Mouse (Mus musculus) left cerebral cortex, postnatal 14 days (tissue): ENCODE measurements at regions not wholly inside any gene's neighbourhood (a gene's known extent, or its start where the extent isn't known, plus 50 kb on each side); places are given as distances from the start of the nearest gene placed in this dataset.

Experiments used
- DNase-seq, 2 experiments: peaks; one replicate each; pipeline ENCODE4 v3.0.0; 2021 to 2022; ENCODE audit warnings: low spot score in 2 of 2, mixed read lengths in 1 of 2
- intact Hi-C: fragments of 180-260 bp; cut with DNase I; formaldehyde crosslinking; loops from one replicate; pipeline ENCODE4 v1.15.1; 2025

DNA sequence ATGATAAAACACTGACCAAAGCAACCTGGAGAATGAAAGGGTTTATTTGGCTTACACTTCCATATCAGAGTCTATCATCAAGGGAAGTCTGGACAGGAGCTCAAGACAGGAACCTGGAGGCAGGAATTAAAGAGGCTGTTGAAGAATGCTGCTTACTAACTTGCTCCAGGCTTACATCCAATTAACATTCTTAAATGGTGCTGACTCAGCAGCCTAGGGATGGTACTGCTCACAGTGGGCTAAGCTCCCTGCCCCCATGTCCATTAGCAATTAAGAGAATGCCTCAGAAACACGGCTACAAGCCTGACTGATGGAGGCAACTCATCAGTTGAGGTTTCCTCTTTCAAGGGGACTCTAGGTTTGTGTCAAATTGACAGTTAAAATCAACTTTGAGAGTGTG, 153.3 kb upstream of the Jun start:
- no peak for DNase-seq
- intact Hi-C loops, result no loop called here

DNA sequence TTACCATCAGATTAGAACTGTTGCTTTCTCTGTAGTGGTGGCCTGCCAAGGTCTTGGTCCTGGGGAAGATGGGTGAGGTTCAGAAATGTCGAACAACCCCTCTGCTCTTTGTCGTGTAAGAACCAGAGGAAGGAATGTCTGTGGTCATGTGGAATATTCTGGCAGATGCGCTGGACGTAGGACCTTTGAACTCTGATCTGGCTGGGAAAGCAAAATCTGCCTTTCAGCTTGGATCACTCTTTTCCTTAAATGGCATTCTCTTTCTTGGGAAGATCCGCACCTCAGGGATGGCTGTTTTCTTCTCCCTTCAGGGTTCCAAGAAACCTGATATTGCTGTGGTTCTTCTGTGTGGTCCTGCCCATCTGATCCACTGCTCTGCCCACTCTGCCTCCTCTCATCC, 155.8 kb upstream of the Jun start:
- DNase-seq, result no peak
- intact Hi-C loops, result no loop called here

DNA sequence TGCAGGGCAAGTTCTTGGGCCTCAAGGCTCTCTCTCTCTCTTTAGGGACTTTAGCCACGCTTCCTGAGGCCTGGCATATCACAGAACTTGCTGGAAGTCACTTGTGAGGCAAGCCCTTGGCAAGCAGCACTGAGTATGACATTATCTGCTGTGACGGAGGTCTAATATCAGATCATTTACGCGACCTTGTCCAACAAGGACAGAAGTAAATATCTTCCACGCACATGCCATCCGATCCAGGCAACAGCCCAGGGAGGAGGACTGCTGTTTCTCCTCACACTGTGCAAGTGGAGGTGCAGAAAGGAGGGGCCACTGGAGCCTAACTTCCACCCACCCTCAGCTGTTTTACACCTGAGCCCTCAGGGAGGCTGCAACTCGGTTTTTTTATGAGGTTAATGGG, 156.8 kb upstream of the Jun start:
- DNase-seq, result no peak
- intact Hi-C loops, result no loop called here

DNA sequence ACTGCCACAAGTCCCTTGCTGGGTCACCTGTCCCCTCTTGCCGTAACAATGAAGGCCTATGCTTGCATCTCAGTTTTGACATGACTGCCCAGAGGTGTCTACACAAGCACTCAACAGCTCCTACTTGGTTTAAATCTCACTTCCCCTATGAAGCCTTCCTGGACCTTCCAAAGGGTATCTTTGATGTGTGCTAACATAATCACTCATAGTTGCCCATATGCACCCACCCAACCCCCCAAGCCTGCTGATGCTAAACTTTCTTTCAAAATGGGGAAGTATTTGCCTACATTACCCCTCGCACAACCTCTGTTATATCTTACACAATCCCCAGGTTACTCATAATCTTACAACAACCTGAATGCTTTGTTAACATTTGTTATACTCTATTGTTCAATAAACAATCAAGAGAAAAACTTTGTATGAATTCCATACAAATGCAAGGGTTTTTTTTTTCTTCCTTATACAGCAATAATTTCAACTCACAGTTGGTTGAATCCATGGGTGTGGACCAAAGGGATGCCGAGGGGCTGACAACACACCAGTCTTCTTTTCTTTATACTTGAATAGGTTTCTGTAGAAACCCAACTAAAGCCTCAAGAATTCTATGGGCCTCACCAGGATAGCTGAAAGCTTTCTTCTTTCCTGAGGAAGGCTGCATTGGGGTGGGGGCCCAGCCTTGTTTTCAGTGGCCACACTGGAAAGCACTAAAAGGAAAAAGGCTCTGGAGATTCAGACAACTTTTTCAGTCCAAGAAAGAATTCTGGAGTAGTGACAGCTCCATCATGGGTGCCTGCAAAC, 157.5 kb upstream of the Jun start:
- intact Hi-C loops, result no loop called here
- DNase-seq, result no peak

DNA sequence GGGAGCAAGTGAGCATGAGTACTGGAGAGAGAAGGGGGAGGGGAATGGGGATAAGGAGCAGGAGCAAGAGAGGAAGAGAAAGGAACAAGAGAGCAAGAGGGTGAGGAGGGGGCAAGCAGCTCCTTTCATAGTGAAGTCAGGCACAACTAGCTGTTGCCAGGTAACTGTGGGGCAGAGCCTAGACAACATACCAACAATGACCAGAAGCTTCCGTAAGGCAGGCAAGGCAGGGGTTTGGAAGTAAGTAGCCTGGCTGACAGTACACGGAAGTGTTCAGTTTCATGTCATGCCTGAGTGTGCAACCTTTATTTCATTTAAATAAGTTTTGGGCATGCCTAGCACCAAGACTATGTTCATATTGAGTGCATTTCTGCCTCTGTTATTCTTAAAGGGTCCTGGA, 160.5 kb upstream of the Jun start:
- no peak for DNase-seq
- intact Hi-C loops, result no loop called here

DNA sequence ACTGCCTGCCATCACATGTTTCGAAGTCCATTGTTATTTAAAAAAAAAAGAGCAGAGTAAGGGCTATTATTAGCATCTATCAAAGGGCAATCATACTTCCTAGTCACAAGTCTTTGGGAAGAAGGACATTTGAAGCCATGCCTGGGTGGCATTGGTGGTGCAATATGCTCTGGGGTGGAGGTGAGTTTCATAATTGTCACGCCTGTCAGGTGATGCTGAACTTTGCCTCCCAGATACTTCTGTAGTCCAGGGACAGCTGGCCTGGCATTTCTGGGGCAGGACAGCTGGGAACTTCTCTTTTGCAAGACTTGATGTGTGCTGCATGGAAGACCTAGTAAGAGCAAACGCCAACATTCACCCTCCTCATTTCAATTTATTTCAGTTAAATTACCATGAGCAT, 161.0 kb upstream of the Jun start:
- DNase-seq, result no peak
- intact Hi-C loops, result no loop called here

DNA sequence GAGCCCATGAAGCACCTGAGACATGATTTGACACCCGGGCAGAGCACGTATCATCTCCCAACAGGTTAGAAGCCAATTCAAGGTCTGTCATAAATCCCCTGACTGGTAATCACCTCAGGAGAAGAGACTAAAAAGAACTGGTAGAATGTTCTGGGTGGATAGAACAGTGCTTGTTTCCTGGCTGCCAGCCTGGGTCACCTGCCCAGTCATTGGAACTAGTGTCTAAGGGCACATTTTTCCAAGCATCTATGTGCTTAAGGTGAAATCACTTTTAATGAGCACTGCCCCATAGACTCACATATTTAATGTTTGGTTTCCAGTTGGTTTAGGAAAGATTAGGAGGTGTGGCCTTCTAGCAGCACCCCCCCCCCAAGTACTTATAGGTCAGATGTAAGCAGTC, 162.0 kb upstream of the Jun start:
- DNase-seq, result no peak

DNA sequence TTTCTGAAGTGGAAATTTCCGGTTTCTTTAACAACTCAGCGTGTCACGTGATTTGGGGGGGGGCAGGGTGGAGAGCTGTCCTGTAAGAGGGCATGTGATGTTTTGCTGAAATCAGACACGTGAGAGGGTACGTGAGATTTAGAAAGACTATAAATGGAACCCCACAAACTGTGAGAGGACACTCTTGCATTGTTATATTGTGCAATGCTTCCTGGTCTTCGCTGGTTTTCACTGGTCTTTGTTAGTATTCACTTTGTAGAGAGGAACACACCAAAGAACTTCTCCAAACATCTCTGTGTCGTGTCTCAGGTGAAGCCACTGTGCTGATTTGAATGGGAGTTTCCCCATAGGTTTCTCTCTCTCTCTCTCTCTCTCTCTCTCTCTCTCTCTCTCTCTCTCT, 163.2 kb upstream of the Jun start:
- intact Hi-C loops, result no loop called here
- DNase-seq, result no peak

More for the DNA sequence above, 162.0 kb upstream of the Jun start:
- intact Hi-C loops, result no loop called here

DNA sequence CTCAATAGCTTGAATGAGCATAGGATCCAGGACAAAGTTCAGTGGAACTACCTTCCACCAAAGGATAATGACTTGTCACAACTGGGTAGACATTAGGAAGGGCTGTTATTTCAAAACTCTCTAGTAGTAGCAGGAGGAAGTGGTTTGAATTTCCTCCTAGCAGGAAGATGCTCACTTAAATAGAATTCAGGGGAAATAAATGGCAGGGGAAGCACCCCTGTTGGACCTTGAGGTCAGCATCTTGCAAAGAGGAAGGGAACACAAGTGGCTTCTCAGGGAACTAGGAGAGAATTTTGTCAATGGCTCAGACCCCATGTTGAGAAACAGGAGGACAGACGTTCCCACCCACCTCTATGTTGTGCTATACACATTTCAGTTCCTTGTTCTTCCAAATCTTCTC, 178.4 kb upstream of the Jun start:
- intact Hi-C loops, result no loop called here

DNA sequence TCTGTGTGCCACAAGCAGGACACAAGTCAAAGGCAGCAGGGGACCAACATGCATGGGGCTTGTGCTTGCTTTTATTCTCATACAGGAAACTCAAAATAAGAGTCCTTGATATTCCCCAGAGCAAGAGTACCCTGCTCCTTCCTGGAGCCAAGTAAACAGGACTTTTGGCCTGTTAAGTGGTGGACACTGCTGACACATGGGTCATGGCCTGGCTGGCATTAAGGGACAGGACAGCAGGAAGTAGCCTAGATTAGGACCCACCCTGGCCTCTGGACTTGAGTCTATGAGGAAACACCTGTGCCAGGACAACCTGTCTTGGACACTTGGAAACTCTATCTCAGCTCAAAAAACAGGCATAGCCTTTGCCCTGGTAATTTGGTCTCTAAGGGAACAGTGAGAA, 181.0 kb upstream of the Jun start:
- intact Hi-C loops, result no loop called here

More for the DNA sequence above, 178.4 kb upstream of the Jun start:
- no peak for DNase-seq

DNA sequence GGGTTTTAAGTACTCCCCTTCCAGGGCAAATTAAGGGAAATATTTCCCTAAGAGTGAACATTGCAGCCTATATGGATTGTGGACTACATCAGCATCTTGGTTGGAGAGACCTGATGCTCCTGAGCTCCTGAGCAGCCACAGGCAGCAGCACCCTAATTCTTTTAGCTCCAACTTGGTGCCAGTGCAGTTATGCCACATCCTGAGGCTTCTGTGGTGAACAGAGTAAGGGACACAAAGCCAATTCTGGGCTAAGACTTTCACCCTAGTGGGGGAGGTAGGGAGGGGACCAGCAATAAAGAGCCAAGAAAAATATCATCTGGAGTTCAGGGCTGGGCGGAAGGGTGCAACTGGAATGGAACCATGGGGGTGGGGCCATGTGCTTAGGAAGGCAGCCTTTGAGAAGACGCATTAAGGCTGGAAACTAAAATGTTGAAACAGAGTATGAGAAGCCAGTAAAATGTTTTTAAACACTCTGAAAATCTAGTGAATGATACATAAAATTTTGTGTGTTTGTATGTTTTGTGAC, 182.1 kb upstream of the Jun start:
- DNase-seq, result no peak
- intact Hi-C loops, result no loop called here

More for the DNA sequence above, 181.0 kb upstream of the Jun start:
- DNase-seq, result no peak

DNA sequence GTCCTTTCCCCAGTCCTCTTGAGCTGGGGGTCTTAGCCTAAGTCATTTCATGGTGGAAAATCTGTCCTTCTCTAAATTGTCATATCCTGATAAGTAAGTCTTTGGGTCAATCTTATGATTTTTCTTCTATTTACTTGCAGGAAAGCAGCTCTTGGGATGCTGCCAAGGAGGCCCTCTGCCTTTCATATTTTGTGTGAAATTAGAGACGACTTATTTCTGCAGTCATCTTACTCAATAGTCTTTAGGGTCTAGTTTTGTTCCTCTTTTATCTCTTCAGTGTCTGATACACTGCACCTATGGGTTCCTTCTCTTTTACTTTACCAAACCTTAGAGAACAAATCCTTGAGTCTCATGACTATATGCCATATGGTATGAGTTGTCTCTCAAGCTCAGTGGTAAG, 196.0 kb upstream of the Jun start:
- intact Hi-C loops, result no loop called here
- DNase-seq, result no peak

DNA sequence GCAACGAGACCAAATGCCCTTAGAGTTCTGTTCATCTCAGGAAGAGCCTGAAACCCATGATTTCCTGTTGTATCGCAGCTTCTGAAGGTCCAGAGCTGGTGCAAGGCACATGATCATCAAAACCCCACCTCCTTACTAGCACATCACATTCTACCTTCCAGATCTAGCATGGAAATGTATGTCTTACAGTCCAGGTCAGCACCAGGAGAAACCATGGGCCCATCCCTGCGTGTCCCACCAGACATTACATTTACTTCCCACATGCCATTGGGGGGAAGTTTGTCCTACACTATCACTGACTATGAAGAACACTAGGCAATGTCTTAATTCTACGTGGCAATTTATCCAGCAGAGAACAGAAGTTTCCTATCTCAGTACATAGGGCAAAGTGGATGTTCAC, 197.0 kb upstream of the Jun start:
- intact Hi-C loops, result no loop called here
- no peak for DNase-seq

DNA sequence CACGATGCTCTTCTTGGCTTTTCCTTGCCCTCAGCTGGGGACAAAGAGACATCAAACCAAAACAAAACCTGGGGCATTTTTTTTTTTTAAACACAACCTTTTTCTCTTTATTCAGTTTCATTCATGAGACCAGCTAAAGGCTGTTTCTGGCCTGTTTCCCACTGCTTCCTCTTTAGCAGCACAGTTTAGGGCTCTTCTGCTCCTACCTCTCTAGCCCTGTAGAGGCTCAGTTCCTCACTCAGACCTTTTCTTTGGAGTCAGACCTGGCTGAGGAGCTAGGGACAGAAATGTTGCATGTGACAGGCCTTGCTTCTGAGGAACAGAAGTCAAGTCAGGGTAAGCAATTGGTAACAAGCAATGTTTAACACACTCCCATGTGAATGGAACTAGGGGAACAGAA, 198.1 kb upstream of the Jun start:
- DNase-seq, result no peak
- intact Hi-C loops, result no loop called here

DNA sequence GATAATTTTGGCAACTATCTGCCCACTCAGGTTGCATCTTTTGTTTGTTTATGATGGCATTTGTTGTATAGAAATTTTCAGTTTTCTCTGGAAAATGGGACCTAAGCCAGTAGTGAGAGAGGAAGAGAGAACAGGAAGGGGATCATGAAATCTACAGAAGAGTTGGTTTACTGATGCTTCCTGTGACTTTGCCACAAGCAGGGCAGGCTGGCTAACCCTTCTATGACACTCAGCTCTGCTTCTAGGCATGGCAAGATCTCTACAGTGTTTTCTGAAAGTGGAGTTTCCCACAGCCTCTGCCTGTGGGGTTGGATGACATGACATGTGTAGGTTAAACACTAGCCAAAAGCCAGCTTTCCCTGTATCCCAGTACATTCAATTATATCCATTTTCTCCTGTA, 217.7 kb upstream of the Jun start:
- intact Hi-C loops, result no loop called here
- no peak for DNase-seq

DNA sequence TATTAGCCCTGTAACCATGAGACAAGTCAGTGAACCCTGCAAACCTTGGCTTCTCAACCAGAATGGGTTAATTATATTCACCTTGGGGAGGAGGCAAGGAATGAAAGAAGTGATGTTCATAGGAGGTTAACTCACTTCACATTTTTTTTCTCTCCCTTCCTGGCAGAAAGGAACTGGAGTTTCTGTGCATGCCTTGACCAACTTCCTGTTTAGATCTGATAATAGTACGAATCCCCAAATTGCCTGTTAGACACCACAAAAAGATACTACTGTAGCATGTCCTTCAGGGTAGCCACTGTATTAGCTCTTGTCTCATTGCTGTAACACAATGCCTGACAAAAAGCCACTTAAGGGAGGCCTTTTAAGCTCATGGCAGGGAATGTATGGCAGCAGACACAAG, 218.4 kb upstream of the Jun start:
- intact Hi-C loops, result no loop called here
- DNase-seq, result no peak

DNA sequence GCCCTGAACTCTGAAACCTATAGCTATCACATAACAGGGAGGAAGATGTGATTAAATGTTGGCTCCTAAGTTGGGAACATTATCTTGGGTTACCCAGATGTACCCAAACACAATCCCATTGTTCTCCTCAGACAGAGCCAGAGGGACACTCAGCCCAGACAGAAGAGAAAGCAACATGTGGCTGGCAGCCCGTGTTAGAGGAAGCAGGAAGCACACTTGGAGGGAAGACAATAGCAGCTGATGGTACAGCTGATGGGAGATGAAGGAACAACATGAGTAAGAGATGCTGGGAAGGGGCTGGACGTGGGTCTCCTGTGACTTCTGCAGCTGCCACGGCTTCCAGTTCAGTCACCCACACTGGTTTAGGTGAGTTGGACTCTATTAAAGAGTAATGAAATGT, 224.2 kb upstream of the Jun start:
- intact Hi-C loops, result no loop called here
- no peak for DNase-seq

DNA sequence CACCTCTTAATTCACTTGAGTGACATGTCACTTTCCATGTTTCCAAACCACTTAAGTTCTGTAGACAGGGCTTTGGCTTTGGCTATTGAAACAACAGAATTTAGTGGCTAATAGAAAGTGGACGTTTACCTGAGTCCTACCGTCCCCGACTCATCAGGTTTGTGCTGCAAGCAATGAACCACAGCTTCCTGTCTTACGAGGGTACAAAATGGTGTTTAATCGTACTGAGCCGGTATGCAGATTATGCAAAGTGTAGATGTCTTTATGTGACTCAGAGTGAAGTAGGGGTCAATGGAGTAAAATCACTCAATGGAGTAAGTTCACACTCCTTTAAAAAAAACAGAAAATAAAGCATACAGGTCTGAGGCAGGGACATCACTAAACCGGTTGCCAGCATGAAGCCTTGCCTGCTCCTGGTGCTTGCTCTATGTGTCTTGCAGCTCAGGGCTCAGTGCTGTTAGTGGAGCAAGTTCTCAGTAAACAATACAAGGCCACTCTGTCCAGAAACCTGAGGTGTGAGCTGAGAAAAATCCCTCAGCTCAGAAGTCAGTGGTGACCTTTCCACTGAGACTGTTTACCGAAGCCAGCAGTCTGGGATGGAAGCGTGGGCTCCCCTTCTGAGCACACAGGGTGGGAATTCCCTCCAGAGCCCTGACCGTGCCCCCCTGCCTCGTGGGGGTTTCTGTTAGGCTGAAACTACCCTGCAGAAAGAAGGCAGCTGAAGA, 226.1 kb upstream of the Jun start:
- DNase-seq, result no peak
- intact Hi-C loops, result no loop called here

DNA sequence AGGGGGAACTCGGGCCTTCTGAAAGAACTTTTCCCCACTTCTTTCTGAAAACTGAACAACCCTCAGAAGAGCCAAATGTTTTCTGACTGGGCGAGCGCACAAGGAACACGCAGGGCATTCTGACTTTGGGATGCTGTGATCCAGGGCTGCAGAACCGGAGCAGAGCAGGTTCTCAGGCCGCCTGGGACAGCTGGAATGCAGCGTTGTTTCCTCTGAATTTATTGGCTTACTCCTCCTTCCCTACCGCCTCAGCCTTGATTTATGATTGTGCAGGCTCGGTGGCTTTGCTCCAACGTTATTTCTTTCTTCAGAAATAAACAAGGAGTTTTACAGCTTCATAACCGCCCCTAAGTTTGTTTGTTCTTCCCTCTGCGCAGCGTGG, 226.7 kb upstream of the Jun start:
- intact Hi-C loops, result no loop called here
- no peak for DNase-seq

DNA sequence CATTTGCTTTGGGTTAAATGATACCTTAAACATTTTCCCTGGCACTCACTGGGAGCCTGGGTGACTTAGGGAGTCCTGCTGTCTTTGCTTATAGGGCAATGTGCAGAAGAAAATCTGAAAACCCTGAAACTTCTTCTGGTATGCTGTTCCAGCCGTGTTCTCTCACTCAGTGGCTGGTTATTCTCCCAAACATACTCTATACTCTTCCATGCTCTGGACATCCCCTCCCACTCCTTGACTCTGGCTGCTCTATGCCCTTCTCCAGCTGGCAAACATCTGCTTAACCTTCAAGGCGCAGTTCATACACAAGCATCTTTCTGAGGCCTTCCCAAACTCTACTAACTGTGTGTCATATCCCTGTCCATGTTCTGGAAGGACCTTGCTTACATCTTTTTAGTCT, 227.2 kb upstream of the Jun start:
- no peak for DNase-seq
- intact Hi-C loops, result no loop called here

DNA sequence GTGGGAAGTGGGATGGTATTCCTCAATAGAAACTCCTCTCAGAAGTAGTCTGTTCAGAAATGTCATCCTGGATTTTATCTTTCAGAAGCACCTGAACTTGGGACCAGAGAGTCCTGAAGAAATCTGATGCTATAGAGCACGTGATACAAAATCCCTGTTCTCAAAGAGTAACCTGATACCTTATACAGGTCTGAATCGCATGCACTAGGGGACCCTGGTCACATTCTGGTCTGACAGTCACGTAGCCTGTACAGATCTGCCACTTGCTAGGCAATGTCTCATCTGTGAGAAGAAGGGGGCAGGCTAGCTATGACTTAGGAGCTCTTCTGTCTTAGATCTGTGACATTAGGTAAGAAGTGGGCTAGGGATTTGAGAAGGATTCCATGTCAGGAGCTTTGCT, 230.1 kb upstream of the Jun start:
- intact Hi-C loops, result loop anchor here (10.0 kb wide), 1 partner anchor 583 kb away; no protein-coding TSS in a partner anchor
- no peak for DNase-seq
